Mouse (Mus musculus): ENCODE data around the gene Ubiad1. TPM values are rescaled to one million over a fixed set of nuclear protein-coding genes. Genes with fewer than 3 reads are reported as not detected.
A peak's percentile ranks its signal among the peaks of the same experiment; 100 is the strongest.

Gene Ubiad1
- polyA plus RNA-seq, 1 experiment, result 6.9 TPM

DNA sequence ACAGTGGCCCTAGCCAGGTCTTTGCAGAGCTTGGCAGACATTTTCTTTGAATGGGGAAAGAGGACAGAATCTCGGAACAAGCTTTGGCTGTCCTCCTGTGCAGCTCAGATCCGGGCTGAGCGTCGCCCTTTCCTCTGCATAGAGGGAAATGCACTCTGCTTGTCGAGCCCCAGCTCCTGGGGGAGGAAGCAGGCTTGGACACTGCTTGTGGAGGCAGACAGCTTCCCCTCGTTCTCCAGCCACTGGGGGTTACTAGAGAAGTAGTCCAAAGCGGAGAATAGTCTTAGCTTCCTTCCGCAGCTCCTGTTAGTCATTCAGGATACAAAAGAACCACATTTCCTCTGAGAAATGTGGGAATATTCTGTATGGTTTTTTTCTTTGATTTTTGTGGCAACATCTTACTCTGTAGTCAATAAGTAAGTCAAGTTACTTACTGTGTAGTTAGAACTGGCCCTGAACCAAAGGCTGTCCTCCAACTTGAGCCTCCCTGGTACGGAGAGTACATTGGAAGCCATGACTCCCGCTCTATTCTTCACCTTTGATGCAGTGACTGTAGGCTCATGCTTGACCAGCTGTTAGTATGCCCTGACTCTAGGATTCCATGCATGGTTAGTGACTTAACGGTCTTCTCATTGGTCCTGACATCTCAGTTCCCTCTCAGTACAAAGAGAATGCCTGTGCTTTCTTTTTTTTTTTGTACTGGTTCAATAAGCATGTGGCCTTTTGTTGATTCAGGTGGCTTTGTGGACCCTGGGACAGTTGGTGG lies 25.1 kb upstream of the Ubiad1 start:
- Histone ChIP-seq H3K27ac (ENCODE audit: insufficient read depth, low read depth, low read length) (no peak overlapping the region), H3K4me3 (ENCODE audit: insufficient read depth, low read length) (no peak overlapping the region), H3K4me1 (ENCODE audit: control insufficient read depth, insufficient read depth, low read length) (no peaks in the 10 kb centered on the region; the same call in 1 of the 2 replicates)
- TF ChIP-seq POLR2A (IDR thresholded peaks at IDR 0.05; ENCODE audit: borderline replicate concordance, low read depth, low read length) (no peak), CTCF (IDR thresholded peaks at IDR 0.05; ENCODE audit: low read depth, low read length) (no peak)

DNA sequence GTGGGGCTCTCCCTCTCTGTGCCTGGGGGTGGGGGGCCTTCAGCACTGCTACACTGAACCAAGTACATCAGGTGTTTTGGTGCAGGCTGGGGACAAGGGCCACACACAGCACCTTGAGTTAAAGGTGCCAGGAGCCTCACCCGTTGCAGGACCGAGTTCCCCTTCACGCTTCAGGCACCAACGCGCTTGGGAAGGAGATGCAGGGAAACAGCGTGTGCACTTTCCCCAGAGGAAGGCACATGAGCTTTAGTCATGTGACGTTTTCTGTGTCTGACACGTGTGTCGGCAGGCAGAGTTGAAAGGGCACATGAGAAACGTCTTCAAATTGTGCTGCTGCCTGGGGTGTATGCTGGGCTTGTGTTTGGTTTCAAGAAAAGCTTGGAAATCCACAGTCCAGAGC lies 23.8 kb upstream of the Ubiad1 start:
- Histone ChIP-seq H3K27ac (ENCODE audit: insufficient read depth, low read depth, low read length) (no peak overlapping the region), H3K4me3 (ENCODE audit: insufficient read depth, low read length) (no peak overlapping the region), H3K4me1 (ENCODE audit: control insufficient read depth, insufficient read depth, low read length) (no peaks in the 10 kb centered on the region; the same call in 1 of the 2 replicates)
- TF ChIP-seq CTCF (IDR thresholded peaks at IDR 0.05; ENCODE audit: low read depth, low read length), result no peak
- no peak for TF ChIP-seq POLR2A (IDR thresholded peaks at IDR 0.05; ENCODE audit: borderline replicate concordance, low read depth, low read length)

- Histone ChIP-seq H3K27ac (ENCODE audit: insufficient read depth, low read depth, low read length) (no peak overlapping the region), H3K4me1 (ENCODE audit: control insufficient read depth, insufficient read depth, low read length) (no peaks in the 10 kb centered on the region; the same call in 1 of the 2 replicates), H3K4me3 (ENCODE audit: insufficient read depth, low read length) (no peak overlapping the region)
- TF ChIP-seq POLR2A (IDR thresholded peaks at IDR 0.05; ENCODE audit: borderline replicate concordance, low read depth, low read length) (no peak), CTCF (IDR thresholded peaks at IDR 0.05; ENCODE audit: low read depth, low read length) (no peak)
Measured at GRCm38 (mm10) chr4:148466511-148467079, 22.0 kb upstream of the Ubiad1 start.

- Histone ChIP-seq H3K4me1 (ENCODE audit: control insufficient read depth, insufficient read depth, low read length) (no peaks in the 10 kb centered on the region; the same call in 1 of the 2 replicates), H3K4me3 (ENCODE audit: insufficient read depth, low read length) (no peak overlapping the region), H3K27ac (ENCODE audit: insufficient read depth, low read depth, low read length) (no peak overlapping the region)
- TF ChIP-seq POLR2A (IDR thresholded peaks at IDR 0.05; ENCODE audit: borderline replicate concordance, low read depth, low read length) (no peak), CTCF (IDR thresholded peaks at IDR 0.05; ENCODE audit: low read depth, low read length) (no peak)
Measured at GRCm38 (mm10) chr4:148464869-148465268, 20.3 kb upstream of the Ubiad1 start.

- no peak overlapping the region for H3K4me3 ChIP-seq (ENCODE audit: insufficient read depth, low read length)
- no peaks in the 10 kb centered on the region; the same call in 1 of the 2 replicates for H3K4me1 ChIP-seq (ENCODE audit: control insufficient read depth, insufficient read depth, low read length)
- TF ChIP-seq CTCF (IDR thresholded peaks at IDR 0.05; ENCODE audit: low read depth, low read length), result no peak
- TF ChIP-seq POLR2A (IDR thresholded peaks at IDR 0.05; ENCODE audit: borderline replicate concordance, low read depth, low read length), result no peak
- H3K27ac ChIP-seq (ENCODE audit: insufficient read depth, low read depth, low read length), result no peak overlapping the region
Measured at GRCm38 (mm10) chr4:148464301-148464700, 19.7 kb upstream of the Ubiad1 start.

GRCm38 (mm10) chr4:148463208-148463960 lies 18.8 kb upstream of the Ubiad1 start:
- no peak overlapping the region for H3K4me3 ChIP-seq (ENCODE audit: insufficient read depth, low read length)
- no peaks in the 10 kb centered on the region; the same call in 1 of the 2 replicates for H3K4me1 ChIP-seq (ENCODE audit: control insufficient read depth, insufficient read depth, low read length)
- TF ChIP-seq CTCF (IDR thresholded peaks at IDR 0.05; ENCODE audit: low read depth, low read length), result peak; percentile 46
- TF ChIP-seq POLR2A (IDR thresholded peaks at IDR 0.05; ENCODE audit: borderline replicate concordance, low read depth, low read length), result no peak
- H3K27ac ChIP-seq (ENCODE audit: insufficient read depth, low read depth, low read length), result no peak overlapping the region

DNA sequence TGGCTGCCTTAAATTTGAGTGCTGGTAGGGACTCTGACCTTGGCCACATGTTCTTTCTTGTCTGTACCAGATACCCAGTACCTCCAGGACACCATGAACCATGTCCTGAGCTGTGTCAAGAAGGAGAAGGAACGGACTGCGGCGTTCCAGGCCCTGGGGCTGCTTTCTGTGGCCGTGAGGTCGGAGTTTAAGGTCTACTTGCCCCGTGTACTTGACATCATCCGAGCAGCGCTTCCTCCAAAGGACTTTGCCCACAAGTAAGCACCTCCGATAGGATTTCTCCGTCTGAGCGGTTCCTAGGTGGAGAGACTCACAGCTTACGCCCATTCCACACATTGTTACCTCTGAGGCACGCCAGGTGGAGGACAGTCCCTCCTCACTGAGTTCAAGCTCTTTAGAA lies 18.1 kb upstream of the Ubiad1 start:
- Histone ChIP-seq H3K27ac (ENCODE audit: insufficient read depth, low read depth, low read length) (no peak overlapping the region), H3K4me1 (ENCODE audit: control insufficient read depth, insufficient read depth, low read length) (no peaks in the 10 kb centered on the region; the same call in 1 of the 2 replicates), H3K4me3 (ENCODE audit: insufficient read depth, low read length) (no peak overlapping the region)
- TF ChIP-seq CTCF (IDR thresholded peaks at IDR 0.05; ENCODE audit: low read depth, low read length) (no peak), POLR2A (IDR thresholded peaks at IDR 0.05; ENCODE audit: borderline replicate concordance, low read depth, low read length) (no peak)

DNA sequence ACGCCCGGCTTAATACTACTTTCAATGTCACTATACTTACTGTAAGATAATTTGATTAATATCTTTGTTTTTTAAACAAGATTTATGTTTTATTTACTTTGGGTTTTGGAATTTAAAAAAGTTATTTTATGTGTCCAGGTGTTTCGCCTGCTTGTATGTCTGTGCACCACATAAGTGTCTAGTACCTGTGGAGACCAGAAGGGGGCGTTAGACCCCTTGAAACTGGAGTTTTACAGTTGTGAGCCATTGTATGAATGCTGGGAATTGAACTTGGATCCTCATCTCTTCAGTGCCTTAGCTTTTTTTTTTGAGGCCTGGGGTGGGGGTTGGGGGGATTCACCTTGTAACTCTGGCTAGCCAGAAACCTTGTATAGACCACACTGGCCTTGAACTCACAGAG lies 17.2 kb upstream of the Ubiad1 start:
- TF ChIP-seq POLR2A (IDR thresholded peaks at IDR 0.05; ENCODE audit: borderline replicate concordance, low read depth, low read length), result no peak
- no peak for TF ChIP-seq CTCF (IDR thresholded peaks at IDR 0.05; ENCODE audit: low read depth, low read length)
- Histone ChIP-seq H3K27ac (ENCODE audit: insufficient read depth, low read depth, low read length) (no peak overlapping the region), H3K4me1 (ENCODE audit: control insufficient read depth, insufficient read depth, low read length) (no peaks in the 10 kb centered on the region; the same call in 1 of the 2 replicates), H3K4me3 (ENCODE audit: insufficient read depth, low read length) (no peak overlapping the region)

DNA sequence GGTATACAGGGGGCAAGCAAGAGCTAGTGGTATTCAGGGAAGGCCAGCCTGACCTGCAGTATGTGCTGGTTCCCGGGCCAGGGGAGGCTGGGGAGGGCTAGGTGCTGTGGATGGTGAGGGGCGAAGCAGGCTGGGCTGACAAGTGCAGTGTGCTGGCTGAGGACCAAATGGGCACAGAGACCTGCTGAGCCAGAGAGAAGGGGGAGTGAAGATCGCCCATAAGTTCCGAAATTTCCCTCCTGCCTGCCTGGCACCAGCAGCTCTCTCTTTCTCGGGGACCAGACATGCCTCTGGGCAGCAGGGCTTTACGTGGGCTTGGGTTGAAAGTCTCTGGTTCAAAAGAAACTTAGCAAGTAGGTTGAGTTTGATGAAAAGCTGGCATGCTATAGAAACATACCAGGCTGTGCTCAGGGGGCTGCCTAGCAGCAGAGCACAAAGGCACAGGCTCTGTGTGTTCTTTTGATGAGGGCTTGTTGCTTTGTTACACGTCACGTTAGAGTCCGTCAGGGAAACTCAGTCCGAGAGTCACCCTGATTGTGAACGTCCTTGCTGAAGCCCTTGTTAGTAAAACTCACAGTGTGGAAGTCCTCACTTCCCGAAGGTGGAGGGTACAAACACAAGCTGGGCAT lies 16.2 kb upstream of the Ubiad1 start:
- no peak overlapping the region for H3K4me3 ChIP-seq (ENCODE audit: insufficient read depth, low read length)
- no peaks in the 10 kb centered on the region for H3K4me1 ChIP-seq (ENCODE audit: control insufficient read depth, insufficient read depth, low read length)
- no peak overlapping the region for H3K27ac ChIP-seq (ENCODE audit: insufficient read depth, low read depth, low read length)
- no peak for TF ChIP-seq POLR2A (IDR thresholded peaks at IDR 0.05; ENCODE audit: borderline replicate concordance, low read depth, low read length)
- no peak for TF ChIP-seq CTCF (IDR thresholded peaks at IDR 0.05; ENCODE audit: low read depth, low read length)

Measured in bone marrow macrophage, adult 2 months (primary cell).